Mouse (Mus musculus): ENCODE results near the gene Rimkla. TPM values are rescaled to one million over a fixed set of nuclear protein-coding genes. Genes with fewer than 3 reads are reported as not detected.

Gene Rimkla
- total RNA-seq, 2 experiments from 2014 or later, result not detected

DNA sequence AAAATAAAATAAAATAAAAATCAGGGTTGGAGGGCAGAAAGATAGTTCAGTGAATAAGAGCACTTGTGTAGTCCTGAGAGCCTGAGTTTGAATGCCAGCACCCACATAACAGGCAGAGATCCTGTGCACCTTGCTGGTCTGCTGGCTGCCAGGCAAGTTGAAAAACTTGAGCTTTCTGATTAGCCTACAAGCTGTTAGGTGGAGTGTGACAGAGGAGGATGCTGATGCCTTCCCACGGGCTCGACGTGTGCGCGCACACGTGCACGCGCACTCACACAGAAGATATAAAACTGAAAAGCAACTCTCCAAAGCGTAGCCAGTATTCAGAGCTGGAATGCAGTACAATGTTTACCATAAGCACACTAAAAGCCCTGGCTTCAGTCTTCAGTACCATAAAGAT, 19.9 kb downstream of the Rimkla start:
- no peak for ATAC-seq (replicated peaks; ENCODE audit: poor library complexity)

DNA sequence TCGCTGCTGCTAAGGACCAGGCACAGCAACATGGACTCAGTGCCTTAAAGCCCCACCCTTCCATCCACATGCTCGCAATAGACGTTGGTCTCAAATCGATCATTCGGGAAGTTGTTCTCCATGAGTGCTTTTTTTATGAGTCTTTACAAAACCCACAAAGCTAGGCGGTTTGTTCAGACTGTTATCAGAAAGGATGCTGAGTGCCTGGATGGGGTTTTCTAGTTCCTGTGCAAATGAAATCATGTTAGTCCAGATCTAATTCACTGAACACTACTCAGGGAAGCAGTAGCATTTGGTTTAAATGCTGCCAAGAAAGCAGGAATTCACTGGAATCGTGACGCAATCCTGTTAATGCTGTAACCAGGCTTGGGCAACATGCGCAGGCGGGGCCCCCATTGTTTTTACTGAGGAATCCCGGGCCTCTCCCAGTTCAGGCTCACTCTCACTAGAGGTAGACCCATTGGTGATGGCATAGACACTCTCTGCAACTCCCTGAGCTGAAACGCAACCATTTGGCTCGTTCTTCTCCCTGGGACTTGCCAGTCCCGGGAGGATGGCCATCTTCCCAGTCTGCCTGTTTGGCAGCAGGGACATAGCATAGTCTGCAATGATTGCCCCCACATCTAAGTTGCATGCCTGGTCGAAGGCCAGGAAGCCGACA, 24.6 kb downstream of the Rimkla start:
- ATAC-seq (replicated peaks; ENCODE audit: poor library complexity), result peak; percentile 41

DNA sequence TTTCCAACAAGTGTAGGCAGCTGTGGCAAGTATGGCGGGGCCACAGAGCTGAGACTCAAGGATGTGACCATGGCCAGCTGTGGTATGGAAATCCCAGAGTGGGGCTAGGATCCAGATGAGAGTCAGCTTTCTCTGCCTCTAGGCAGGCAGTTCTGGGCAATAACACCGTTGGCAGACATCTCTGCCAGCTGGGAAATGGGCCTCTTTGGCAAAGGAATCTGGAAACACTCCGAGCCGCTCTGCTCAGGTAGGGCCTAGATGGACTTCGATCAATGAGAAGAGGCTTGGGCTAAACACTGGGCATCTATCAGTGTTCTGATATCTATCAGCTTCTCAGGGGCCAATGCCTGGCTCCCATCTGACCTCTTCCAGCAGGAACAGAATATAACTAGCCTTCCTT, 26.6 kb downstream of the Rimkla start:
- no peak for ATAC-seq (replicated peaks; ENCODE audit: poor library complexity)

DNA sequence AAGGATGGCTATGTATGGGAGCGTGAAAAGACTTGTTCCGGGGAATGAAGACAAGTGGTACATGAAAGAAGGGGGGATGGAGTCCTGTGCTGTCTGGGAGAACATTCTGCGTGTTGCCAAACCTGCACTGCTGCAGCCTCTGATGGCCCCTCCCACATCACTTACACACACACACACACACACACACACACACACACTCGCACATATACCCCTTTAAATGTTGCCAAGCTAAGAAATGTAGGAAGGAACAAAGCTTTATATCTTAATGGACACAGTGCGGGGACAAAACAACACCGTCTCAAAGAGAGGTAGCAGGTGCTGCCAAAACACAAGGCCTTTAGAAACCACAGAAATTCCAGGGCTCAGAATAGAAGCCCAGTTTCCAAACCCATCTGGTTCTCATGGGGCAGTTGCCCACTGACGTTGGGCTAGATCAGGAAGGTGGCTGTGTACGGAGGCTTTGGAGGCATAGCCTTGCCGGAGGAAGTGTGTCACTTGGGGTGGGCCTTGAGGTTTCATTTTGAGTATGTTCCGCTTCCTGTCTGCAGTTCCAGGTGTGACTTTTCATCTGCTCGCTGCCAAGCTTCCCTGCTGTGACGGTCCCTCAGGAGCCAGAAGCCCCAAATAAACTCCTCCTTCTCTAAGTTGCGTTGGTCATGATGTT, 28.5 kb downstream of the Rimkla start:
- ATAC-seq (replicated peaks; ENCODE audit: poor library complexity), result peak; percentile 79

DNA sequence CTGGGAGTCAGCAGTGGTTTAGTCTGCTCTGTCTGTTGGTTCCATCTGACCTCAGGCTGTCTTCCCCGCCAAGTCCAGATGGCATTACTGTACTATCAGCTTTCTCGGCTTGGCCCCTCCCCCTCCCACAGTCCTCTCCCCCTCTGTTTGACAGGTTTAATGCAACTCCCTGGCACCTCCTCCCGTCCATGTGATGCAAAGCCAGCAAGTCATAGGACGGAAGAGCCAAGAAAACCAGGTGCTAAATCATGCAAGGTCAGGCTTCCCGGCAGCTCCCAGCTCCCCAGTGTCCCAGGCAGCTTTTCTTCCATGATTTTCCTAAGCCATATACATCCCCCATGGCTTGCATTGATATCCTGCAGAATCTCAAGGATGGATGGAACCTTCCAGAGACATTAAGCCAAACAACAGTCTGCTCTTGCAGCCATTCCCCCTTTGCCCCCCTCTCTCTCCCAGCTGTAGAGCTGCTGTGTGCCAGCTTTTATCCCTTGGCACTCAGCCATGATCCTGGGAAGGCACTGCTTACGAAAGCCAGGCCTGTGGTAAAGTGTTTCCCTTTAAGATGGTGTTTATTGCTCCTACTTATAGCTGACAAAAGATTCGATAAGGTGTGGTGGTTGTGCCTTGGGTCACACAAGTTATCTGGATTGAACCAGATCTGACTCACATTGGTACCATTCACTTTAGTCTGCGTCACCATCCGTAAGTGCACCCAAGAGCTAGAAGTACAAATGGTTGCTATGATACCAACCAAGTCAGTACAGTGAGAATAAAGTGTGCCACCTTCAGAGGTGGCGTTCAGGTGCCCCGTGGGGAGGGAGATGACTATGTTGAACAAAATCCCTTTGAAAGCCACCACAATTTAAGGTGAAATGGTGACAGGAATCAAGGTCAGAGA, 29.3 kb downstream of the Rimkla start:
- no peak for ATAC-seq (replicated peaks; ENCODE audit: poor library complexity)

DNA sequence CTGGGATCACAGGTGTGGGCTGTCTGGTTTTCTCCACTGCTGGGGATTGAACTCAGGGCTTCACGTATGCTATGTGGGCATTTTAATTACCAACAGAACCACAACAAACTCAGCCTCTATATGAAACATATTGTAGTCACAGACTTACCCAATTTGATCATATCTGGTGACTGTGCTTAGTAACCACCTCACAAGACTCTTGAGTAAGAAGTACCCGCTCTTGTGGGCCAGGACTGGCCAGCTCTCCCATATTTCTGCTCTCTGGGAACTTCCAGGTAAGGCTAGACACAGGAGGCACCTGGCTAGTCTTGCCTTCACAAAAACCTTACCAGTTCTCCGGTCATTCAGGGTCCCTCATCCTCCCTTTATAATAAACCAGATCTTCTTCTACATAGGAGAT, 30.0 kb downstream of the Rimkla start:
- no peak for ATAC-seq (replicated peaks; ENCODE audit: poor library complexity)

DNA sequence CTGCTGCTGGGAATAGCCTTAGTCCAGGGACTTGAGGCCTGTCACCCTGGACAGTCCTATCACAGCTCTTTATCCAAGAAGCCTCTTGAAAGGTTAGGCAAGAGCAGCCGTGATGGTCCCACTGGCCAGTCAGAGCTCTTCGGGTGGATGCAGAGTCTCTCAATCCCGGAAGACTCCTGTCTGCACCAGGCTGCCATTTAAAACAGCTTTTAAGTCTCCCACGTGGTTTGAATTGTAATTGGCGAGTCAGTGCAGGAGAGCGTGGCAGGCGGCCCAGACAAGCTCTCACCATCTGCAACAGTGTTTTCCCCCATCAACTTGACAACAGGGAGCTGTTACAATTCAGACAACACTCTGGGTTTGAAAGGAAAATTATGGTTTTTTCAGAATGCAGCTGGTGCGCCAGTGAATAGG, 31.7 kb downstream of the Rimkla start:
- ATAC-seq (replicated peaks; ENCODE audit: poor library complexity), result no peak

DNA sequence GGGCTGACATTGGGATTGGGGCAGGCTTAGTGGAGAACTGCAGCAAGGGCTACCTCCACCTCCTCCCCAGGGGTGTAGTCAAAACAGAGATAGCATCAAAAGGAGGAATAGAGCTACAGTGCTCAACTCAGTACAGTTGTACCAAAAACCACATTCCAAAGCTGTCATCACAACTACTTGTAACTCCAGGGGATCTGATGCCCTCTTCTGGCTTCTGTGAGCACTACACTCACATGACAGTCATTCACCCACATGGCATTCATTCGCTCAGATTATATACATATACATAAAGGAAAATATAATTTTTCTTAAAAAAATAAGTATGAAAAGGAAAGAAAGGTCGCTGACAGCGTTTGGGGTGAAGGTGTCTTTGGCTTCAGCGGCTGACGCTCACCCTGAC, 32.1 kb downstream of the Rimkla start:
- ATAC-seq (replicated peaks; ENCODE audit: poor library complexity), result peak; percentile 70

DNA sequence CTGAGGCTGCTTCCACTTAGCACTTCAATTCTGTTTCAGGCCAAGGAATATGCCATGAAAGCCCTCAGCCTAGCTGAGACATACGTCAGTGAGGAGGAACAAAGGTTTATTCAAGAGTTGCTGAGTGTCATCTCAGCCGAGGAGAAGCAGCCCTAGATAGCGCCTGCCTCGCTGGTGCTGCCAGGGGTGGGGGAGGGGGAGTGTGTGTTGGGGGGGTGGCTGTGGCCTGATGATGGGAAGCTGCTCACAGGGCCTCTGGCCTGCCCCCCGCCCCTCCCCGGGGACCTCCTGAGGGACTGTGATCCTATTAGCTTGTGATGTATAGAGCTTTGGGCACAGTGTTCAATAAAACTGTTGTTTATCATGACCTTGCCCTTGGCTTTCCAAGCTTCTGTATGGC, 38.9 kb downstream of the Rimkla start:
- no peak for ATAC-seq (replicated peaks; ENCODE audit: poor library complexity)

DNA sequence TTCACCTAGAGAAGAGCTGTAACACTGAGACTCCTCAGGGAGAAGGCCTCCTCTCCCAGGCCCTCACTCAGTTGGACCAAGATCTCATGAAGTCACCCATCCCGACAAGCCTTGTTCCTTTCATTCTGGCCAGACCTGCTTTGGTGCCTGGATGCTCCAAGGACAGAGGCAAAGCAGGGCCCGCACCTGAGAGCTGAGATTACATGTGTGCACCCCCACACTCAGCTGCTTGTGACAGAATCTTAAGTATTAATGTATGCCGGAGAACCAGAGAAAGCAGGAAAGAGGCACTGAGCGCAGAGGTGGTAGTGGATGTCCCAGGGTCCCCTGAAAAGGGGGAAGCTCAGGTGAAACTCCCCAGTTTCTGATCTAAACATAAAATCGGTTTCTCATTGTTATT, 39.3 kb downstream of the Rimkla start:
- no peak for ATAC-seq (replicated peaks; ENCODE audit: poor library complexity)

DNA sequence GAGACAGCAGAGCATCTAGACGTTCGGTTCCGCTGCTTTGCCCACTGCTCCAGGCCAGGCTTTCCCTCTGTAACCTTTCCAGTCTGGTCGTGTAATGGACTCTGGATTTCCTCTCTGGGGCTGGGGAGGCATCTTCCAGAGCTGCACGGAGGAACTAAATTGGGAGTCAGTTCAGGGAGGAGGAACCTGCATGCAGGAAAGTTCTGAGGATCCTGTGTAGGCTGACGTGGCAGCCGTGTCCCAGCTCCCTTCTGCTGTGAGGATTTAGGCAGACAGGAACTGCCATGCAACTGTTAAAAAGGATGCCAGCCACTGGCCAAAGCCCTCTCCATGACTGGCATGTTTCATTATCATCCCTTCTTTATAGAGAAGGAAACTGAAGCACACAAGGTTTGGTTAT, 42.0 kb downstream of the Rimkla start:
- no peak for ATAC-seq (replicated peaks; ENCODE audit: poor library complexity)

DNA sequence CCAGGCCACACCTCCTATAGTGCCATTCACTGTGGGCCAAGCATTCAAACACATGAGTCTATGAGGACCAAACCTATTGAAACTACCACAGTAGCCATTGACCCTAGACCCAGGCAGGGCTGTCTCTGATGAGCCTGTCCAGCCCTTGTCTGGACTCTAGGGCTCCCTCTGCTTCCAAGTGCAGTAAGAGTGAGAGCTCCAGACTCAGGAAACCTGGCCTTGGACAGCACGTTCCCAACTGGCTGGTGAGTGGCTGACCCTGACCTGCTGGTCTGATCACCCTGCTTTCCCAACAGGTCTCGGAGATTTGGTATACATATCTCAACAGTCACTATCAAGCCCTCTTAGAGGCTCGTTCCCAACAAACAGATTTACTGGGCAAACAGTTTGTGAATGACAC, 44.6 kb downstream of the Rimkla start:
- ATAC-seq (replicated peaks; ENCODE audit: poor library complexity), result no peak

DNA sequence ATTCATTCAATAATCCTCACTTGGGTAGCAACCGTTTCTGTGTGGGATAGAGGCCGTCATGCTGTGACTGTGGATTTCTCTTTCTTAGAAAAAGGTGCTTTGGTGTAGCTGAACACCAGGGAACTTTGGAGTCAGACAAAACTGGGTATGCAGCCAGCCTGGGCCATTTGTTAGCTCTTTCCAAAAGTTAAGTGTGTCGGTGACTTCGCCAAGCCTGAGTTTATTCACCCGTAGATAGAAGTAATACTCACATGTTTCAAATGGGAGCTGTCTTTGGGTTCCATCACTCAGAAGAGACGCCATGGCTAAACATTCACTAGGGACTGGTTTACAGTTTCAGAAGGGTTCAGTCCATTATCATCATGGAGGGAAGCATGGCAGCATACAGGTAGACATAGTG, 45.2 kb downstream of the Rimkla start:
- ATAC-seq (replicated peaks; ENCODE audit: poor library complexity), result no peak

DNA sequence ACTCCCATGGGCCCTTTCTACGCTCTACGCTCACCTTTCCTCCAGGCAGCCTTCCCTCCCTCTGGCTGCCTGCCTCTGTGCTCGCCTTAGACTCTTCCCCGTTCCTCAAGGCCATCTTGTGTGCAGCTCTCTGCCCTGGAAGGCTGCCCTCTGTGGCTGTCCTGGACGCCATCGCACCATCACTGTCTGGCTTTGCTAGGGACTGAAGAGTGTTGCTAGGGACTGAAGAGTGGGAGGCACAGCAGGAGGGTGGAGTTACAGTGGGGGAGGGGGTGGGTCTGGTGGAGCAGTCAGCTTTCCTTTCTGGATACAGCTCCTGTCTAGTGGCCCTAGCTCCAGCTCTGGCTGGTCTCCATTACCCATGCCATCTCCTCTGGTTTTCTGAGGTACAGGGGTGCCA, 49.9 kb downstream of the Rimkla start:
- no peak for ATAC-seq (replicated peaks; ENCODE audit: poor library complexity)

DNA sequence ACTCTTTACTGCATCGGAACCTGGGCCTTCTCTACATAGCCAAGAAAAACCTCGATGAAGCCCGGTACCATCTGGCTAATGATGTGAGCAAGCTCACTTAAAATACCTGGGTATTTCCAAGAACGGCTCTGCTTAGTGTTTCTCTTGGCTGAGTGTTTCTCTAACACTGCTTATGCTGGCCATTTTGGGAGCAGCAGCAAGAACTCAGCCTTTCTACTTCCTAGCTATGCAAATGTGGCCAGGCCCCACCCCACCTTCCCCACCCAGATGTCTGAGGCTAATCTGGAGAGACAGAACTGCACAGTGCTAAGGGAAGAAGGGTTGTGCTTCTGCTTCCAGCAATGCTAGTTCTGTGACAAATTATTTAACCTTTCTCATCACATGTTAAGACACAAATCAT, 50.6 kb downstream of the Rimkla start:
- ATAC-seq (replicated peaks; ENCODE audit: poor library complexity), result 0 out of 2 replicates have a peak, but pooled peaks have one; percentile 31

DNA sequence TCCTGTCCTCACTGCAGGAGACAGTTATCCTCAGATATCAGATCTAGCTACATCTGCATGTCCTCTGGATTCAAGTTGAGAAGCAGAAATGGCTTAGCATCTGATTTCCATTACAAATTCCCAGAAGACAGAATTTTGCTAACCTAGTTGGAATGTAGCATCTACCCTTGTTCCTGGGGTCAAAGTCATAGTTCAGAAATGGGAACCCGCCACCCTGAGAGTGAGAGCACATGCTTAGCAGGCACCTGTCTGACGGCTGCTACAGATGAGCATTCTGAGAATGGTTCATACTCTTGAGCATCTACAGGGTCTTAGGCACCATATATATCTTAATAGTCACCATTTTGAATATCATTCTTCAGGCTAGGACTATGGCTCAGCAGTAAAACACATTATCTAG, 54.5 kb downstream of the Rimkla start:
- no peak for ATAC-seq (replicated peaks; ENCODE audit: poor library complexity)

DNA sequence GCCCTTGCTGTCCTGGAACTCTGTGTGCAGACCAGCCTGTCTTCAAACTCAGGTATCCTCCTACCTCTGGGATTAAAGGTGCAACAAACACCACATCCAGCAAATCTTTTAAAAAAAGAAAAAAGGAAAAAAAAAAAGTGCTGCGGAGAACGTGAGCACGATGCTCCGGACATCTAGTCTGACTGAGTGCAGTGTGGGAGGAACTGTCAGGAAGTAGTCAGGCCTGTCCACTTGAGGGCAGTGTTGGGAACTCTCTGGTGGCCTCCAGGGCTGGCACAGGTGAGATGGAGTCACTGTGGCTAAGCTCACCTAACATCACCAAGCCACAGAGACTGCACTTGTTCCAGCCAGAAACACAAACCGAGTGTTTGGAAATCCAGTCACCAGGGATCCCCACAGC, 61.8 kb downstream of the Rimkla start:
- peak; percentile 76 for ATAC-seq (replicated peaks; ENCODE audit: poor library complexity)

DNA sequence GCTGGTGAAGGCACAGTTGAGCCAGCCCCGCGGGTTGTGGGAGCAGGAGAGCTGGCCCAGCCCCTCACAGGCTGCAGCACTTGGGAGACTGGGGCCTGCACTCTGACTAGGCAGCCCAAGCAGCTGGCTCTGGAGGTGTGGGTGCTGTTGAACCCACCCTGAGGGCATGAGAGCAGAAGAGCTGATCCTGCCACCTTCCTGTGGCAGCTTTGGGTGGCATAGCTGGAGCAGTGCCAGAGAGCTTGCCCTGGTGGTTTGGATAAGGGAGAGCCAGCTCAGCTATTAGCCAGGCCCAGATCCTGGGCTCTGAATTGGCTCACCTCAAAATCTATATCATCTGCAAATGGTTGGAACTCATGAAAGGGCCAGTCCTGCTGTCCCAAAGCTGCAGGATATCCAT, 64.7 kb downstream of the Rimkla start:
- peak; percentile 81 for ATAC-seq (replicated peaks; ENCODE audit: poor library complexity)

DNA sequence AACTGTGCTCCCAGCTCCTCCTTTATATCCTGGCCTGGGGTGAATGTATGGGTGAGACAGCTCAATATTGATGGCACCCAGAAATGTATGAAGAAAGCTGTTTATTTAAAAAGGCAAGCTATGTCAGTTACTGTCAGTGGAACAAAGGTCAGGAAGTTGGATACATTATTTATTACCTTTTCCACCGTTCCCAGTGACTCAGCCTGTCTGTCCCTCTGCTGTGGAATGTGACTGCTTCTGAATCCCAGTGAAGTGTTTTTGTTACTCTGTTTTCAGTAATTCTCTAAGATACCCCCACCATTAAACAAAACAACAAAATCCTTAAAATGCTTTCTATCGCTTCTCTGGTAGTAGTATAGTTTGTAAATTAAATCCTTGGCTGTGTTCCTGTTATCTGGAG, 66.8 kb downstream of the Rimkla start:
- no peak for ATAC-seq (replicated peaks; ENCODE audit: poor library complexity)

DNA sequence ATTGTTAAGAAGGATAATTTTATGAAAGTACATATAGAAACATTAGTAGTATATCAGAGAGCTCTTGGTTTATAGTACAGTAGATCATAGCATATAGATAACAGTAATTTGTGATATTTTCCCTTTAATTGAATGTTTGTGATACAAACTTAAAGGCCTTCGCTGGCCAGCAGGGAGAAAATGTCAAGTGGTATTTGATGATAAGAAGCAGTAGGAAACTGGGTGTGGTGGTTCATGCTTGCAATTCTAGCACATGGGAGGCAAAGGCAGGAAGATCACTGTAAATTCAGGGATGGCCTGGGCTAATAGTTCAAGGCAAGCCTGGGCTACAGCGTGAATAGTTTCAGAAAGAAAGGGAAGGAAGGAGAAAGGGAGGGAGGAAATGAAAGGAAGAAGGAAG, 67.4 kb downstream of the Rimkla start:
- ATAC-seq (replicated peaks; ENCODE audit: poor library complexity), result peak; percentile 27

DNA sequence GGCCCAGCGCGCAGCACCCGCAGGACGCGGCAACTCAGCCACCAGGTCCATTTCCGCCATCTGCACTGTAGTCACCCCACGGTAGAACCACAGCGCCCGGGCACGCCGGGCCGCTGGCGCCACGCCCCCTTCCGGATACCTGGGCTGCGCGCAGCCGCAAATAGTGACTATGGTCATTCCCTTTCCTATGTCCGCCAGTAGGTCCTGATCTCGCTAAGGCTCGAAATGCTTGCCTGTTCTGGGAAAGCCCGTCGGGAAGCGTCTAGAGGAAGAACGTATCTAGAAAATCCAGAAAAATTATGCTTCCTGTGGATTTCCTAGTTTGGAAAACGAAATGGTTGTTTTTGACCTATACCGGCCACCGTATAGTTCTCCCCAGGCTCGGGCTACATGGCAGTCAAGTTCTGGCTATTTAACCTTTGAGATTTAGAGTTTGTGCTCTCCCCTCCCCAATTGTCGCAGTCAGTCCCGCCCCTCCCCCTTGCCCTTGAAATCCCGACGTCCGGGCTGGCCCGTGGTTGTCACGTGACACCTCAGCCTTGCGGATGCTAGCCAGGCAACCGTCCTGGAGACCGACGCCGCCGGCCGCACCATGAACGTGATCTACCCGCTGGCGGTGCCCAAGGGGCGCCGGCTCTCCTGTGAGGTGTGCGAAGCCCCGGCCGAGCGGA, 70.0 kb downstream of the Rimkla start, which contains the start of the genes Ppcs and Zmynd12:
Gene Ppcs, minus strand, starts transcription at position 127 of the 671 bp plus-strand sequence.
Gene Zmynd12, plus strand, starts transcription at position 521 of the 671 bp plus-strand sequence.
- ATAC-seq (replicated peaks; ENCODE audit: poor library complexity), result peak; percentile 77
